9 mouse cellular contexts compared by ENCODE assay signal in the genomic region with DNA sequence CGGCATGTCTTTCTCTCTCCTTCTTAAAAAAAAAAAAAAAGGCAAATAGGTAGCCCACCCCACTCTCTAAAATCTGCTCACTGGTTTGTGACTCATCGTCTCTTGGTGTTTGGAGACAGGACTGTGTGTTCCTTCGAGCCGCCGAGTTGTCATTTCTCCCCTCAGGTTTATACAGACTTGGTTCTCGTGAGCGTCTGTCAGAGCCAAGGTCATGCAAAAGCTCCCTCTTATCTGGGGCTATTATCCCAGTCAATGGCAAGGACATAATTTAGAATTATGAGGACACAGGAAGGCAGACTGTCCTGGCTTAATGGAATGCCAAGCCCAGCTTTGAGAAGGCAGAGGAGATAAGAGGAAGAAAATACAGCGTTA. TPM values are rescaled to one million over a fixed set of nuclear protein-coding genes. Genes with fewer than 3 reads are reported as not detected.
A peak's percentile ranks its signal among the peaks of the same experiment; 100 is the strongest.
DNase-seq lines count a peak whose midpoint lies in the region; ATAC-seq and TF ChIP-seq lines count a peak whose summit lies in the region.
"Had no signal": no experiment of that assay in that cellular context is flagged by ENCODE, and none has a peak within 500 bp of the region (broad histone marks: within the 10 kb centered on the region; RNA-seq: fewer than 3 reads in every experiment).

No protein-coding gene starts in this region.

- ATAC-seq in kidney, embryonic 15.5 days (replicated peaks; ENCODE audit: low FRiP score), result no peak
- no peak for ATAC-seq in kidney, embryonic 14.5 days (ENCODE audit: low FRiP score, low TSS enrichment)
- no peak for ATAC-seq in heart, embryonic 14.5 days (ENCODE audit: insufficient number of reproducible peaks, insufficient read depth, low FRiP score, low read depth)
- ATAC-seq: inflammation-experienced regulatory T-cells, adult 6 months had no signal

- no peak for TF ChIP-seq POLR2A in MEL (IDR thresholded peaks at IDR 0.05; ENCODE audit: control insufficient read depth in 1 of 2, insufficient read depth in 1 of 2, low read depth in 1 of 2, low read length in 2 of 2, poor library complexity in 1 of 2)

- H3K4me2 ChIP-seq in kidney, embryonic 15.5 days, result no peak overlapping the region
- no peak overlapping the region for H3K4me2 ChIP-seq in kidney, embryonic 14.5 days (replicated peaks; ENCODE audit: low read depth, low read length)
- H3K4me2 ChIP-seq in heart, embryonic 14.5 days (ENCODE audit: low read length), result peak overlapping the region; percentile 59
- H3K4me2 ChIP-seq: liver, embryonic 15.5 days had no signal

- no peaks in the 10 kb centered on the region for H3K9me3 ChIP-seq in kidney, embryonic 15.5 days (replicated peaks)
- H3K9me3 ChIP-seq in kidney, embryonic 14.5 days (ENCODE audit: control insufficient read depth, low read length), result no peaks in the 10 kb centered on the region
- H3K9me3 ChIP-seq in MEL (replicated peaks; ENCODE audit: insufficient read depth, low read length), result no peaks in the 10 kb centered on the region
- no peaks in the 10 kb centered on the region; the same call in 1 of the 2 replicates for H3K9me3 ChIP-seq in heart, embryonic 14.5 days (ENCODE audit: control insufficient read depth, low read length)
- H3K9me3 ChIP-seq: liver, embryonic 15.5 days had no signal

- peaks cover 34% of the 10 kb centered on the region for H3K4me1 ChIP-seq in kidney, embryonic 15.5 days
- peaks cover 13% of the 10 kb centered on the region for H3K4me1 ChIP-seq in kidney, embryonic 14.5 days (ENCODE audit: control insufficient read depth, insufficient read depth, low read length)
- H3K4me1 ChIP-seq in MEL (ENCODE audit: control insufficient read depth in 1 of 2, insufficient read depth in 2 of 2, low read length in 2 of 2), result peaks cover 5 to 17% of the 10 kb centered on the region in 2 experiments
- H3K4me1 ChIP-seq in heart, embryonic 14.5 days (ENCODE audit: control insufficient read depth in 2 of 2, insufficient read depth in 2 of 2, low read length in 2 of 2), result peaks cover 40 to 45% of the 10 kb centered on the region in 2 experiments
- H3K4me1 ChIP-seq: liver, embryonic 15.5 days had no signal

- no peaks in the 10 kb centered on the region for H3K36me3 ChIP-seq in kidney, embryonic 15.5 days
- no peaks in the 10 kb centered on the region for H3K36me3 ChIP-seq in kidney, embryonic 14.5 days (ENCODE audit: control insufficient read depth, insufficient read depth, low read length)
- H3K36me3 ChIP-seq in MEL (ENCODE audit: control insufficient read depth in 1 of 2, insufficient read depth in 2 of 2, low read length in 2 of 2), result peaks cover 0 to 11% of the 10 kb centered on the region in 2 experiments; a peak in 2 of 4 replicates
- H3K36me3 ChIP-seq in heart, embryonic 14.5 days (ENCODE audit: control insufficient read depth, insufficient read depth, low read length), result no peaks in the 10 kb centered on the region
- H3K36me3 ChIP-seq: liver, embryonic 15.5 days had no signal

- H3K27me3 ChIP-seq in kidney, embryonic 15.5 days, result no peaks in the 10 kb centered on the region
- H3K27me3 ChIP-seq in kidney, embryonic 14.5 days (ENCODE audit: control insufficient read depth, insufficient read depth, low read length), result no peaks in the 10 kb centered on the region
- no peaks in the 10 kb centered on the region for H3K27me3 ChIP-seq in MEL (ENCODE audit: control insufficient read depth in 1 of 2, insufficient read depth in 2 of 2, low read length in 2 of 2)
- H3K27me3 ChIP-seq in heart, embryonic 14.5 days (ENCODE audit: control insufficient read depth, insufficient read depth, low read length), result no peaks in the 10 kb centered on the region

- TF ChIP-seq EP300 in MEL (IDR thresholded peaks at IDR 0.05; ENCODE audit: low read depth in 1 of 2, low read length in 2 of 2), result no peak

- TF ChIP-seq CTCF in MEL (IDR thresholded peaks at IDR 0.05 in 2 of 3, conservative IDR thresholded peaks at IDR 0.05 in 1 of 3; ENCODE audit: control insufficient read depth in 1 of 3, insufficient read depth in 1 of 3, low read depth in 2 of 3, low read length in 3 of 3, poor library complexity in 1 of 3, severe bottlenecking in 1 of 3), result no peak

- no peaks in the 10 kb centered on the region for H3K79me2 ChIP-seq in MEL (ENCODE audit: control insufficient read depth, insufficient read depth, low read length, poor library complexity)

- H3K4me3 ChIP-seq in kidney, embryonic 15.5 days (replicated peaks), result no peak overlapping the region
- H3K4me3 ChIP-seq in kidney, embryonic 14.5 days (ENCODE audit: low read length), result no peak overlapping the region
- peak overlapping the region in 1 of 2 experiments; percentile 29; a peak in 2 of 4 replicates for H3K4me3 ChIP-seq in MEL (ENCODE audit: control insufficient read depth in 1 of 2, insufficient read depth in 1 of 2, low read depth in 2 of 2, low read length in 2 of 2)
- H3K4me3 ChIP-seq in heart, embryonic 14.5 days (ENCODE audit: control insufficient read depth in 1 of 2, insufficient read depth in 1 of 2, low read depth in 1 of 2, low read length in 2 of 2), result no peak overlapping the region
- H3K4me3 ChIP-seq: liver, embryonic 15.5 days had no signal

- WGBS in kidney, embryonic 15.5 days, result 15% methylated on average over 8 of the region's 8 CpGs
- 5% methylated on average over 8 of the region's 8 CpGs for WGBS in kidney, embryonic 14.5 days
- 5% methylated on average over 8 of the region's 8 CpGs for WGBS in heart, embryonic 14.5 days

- TF ChIP-seq RAD21 in MEL (IDR thresholded peaks at IDR 0.05; ENCODE audit: low read depth, low read length), result no peak

- H3K27ac ChIP-seq in kidney, embryonic 15.5 days, result 0 out of 2 replicates have a peak overlapping the region, but pooled peaks have one; percentile 20
- H3K27ac ChIP-seq in kidney, embryonic 14.5 days (ENCODE audit: low read depth, low read length), result no peak overlapping the region
- no peak overlapping the region for H3K27ac ChIP-seq in MEL (ENCODE audit: control insufficient read depth, low read depth, low read length)
- H3K27ac ChIP-seq in heart, embryonic 14.5 days (replicated peaks in 1 of 2; ENCODE audit: control insufficient read depth in 1 of 2, insufficient read depth in 1 of 2, low read depth in 2 of 2, low read length in 2 of 2), result peak overlapping the region; percentile 83 to 91
- H3K27ac ChIP-seq: liver, embryonic 15.5 days had no signal

- H3K9ac ChIP-seq in kidney, embryonic 15.5 days, result no peak overlapping the region
- H3K9ac ChIP-seq in kidney, embryonic 14.5 days (ENCODE audit: low read depth, low read length), result no peak overlapping the region
- no peak overlapping the region for H3K9ac ChIP-seq in MEL (ENCODE audit: control insufficient read depth, low read depth, low read length, poor library complexity, severe bottlenecking)
- H3K9ac ChIP-seq in heart, embryonic 14.5 days (ENCODE audit: low read length), result peak overlapping the region; percentile 67
- H3K9ac ChIP-seq: liver, embryonic 15.5 days had no signal

- DNase-seq in MEL (ENCODE audit: low read depth, low spot score), result peak; percentile 30
- DNase-seq in adrenal gland, adult 2 months, result peak; percentile 76
- DNase-seq in cerebellum, postnatal 25 days, result no peak
- DNase-seq in thymus, postnatal 0 days (ENCODE audit: low spot score), result no peak

TF ChIP-seq in MEL, 35 proteins besides CTCF, POLR2A, EP300 and RAD21:
- TF ChIP-seq MYB (IDR thresholded peaks at IDR 0.05; ENCODE audit: low read depth, low read length) (no peak), USF2 (IDR thresholded peaks at IDR 0.05; ENCODE audit: borderline replicate concordance in 1 of 2, insufficient read depth in 1 of 2, low read depth in 1 of 2, low read length in 2 of 2) (no peak), ZNF384 (IDR thresholded peaks at IDR 0.05; ENCODE audit: low read depth, low read length) (peak; percentile 72), UBTF (IDR thresholded peaks at IDR 0.05; ENCODE audit: borderline replicate concordance, insufficient read depth, low read depth, low read length) (no peak)

RNA-seq across cellular contexts. Expression of a gene that starts 30.1 kb away (rescaled TPM):
- 73.5 and 74.3 TPM in 2 replicates for polyA plus RNA-seq in kidney, embryonic 15.5 days (2015; fragmentation: Nextera tagmentation; extraction: Ambion mirVana)
- 80.7 and 87.0 TPM in 2 replicates for polyA plus RNA-seq in kidney, embryonic 14.5 days (2014; fragmentation: Nextera tagmentation; extraction: Ambion mirVana)
- total RNA-seq in MEL (2012; rRNA removed), result 96.6 and 102 TPM in 2 replicates
- polyA plus RNA-seq in MEL (2012; ENCODE audit: insufficient read depth in 1 of 2, insufficient read length in 2 of 2, low read depth in 1 of 2, low replicate concordance in 2 of 2, missing spikeins in 1 of 2), result 100 to 1,000 TPM; 145 to 270 TPM
- total RNA-seq in adrenal gland, adult 2 months (2021), result 10 to 100 TPM; 64.4 to 74.2 TPM
- polyA plus RNA-seq in adrenal gland, adult 2 months (2012; rRNA removed), result 384 and 451 TPM in 2 replicates
- polyA plus RNA-seq in heart, embryonic 14.5 days (2014; fragmentation: Nextera tagmentation; extraction: Ambion mirVana), result 55.5 and 61.3 TPM in 2 replicates
- 112 and 114 TPM in 2 replicates for polyA plus RNA-seq in thymus, postnatal 0 days (2015; fragmentation: Nextera tagmentation; extraction: Ambion mirVana)

Comparison
In these comparisons a context has a peak if more than half of its experiments do, and no peak if none do; other contexts are left out.
1. H3K27ac ChIP-seq: peak in kidney, embryonic 15.5 days (single experiment) and heart, embryonic 14.5 days (2 of 2); none in kidney, embryonic 14.5 days (single experiment) and MEL (single experiment).
2. DNase-seq: peak in MEL (single experiment) and adrenal gland, adult 2 months (single experiment); none in cerebellum, postnatal 25 days (0 of 2) and thymus, postnatal 0 days (single experiment).